Mouse (Mus musculus) lung, embryonic 16.5 days (tissue): ENCODE data around the gene Gpr55. TPM values are rescaled to one million over a fixed set of nuclear protein-coding genes. Genes with fewer than 3 reads are reported as not detected.

ENCODE experiments used
- ATAC-seq: fragments of 200-750 bp; cut with Nextera tagmentation; 2 replicates; pipeline ENCODE4 v1.8.0; 2017; ENCODE audit warnings: low read depth, mild to moderate bottlenecking, moderate library complexity
- H3K27ac ChIP-seq: fragments of 300-500 bp; sonication (generic); 2 replicates; pipeline ENCODE4 v1.5.1; 2014; ENCODE audit warnings: mild to moderate bottlenecking, control low read depth, low read length
- H3K27me3 ChIP-seq: fragments of 300-500 bp; sonication (generic); 2 replicates; pipeline ENCODE4 v1.6.1; 2014; ENCODE audit warnings: low read depth, low read length, mixed read lengths; ENCODE audit not compliant: control insufficient read depth, insufficient read depth
- H3K36me3 ChIP-seq: fragments of 300-500 bp; sonication (generic); 2 replicates; pipeline ENCODE4 v1.6.1; 2014; ENCODE audit warnings: low read length; ENCODE audit not compliant: control insufficient read depth, insufficient read depth
- H3K4me1 ChIP-seq: fragments of 300-500 bp; sonication (generic); replicated peaks from 2 replicates; pipeline ENCODE4 v1.6.1; 2014; ENCODE audit warnings: low read length, mixed read lengths; ENCODE audit not compliant: control insufficient read depth, insufficient read depth
- H3K4me2 ChIP-seq: fragments of 300-500 bp; sonication (generic); 2 replicates; pipeline ENCODE4 v1.6.1; 2014; ENCODE audit warnings: low read depth, low read length, control low read depth
- H3K4me3 ChIP-seq: fragments of 300-500 bp; sonication (generic); 2 replicates; pipeline ENCODE4 v1.5.1; 2014; ENCODE audit warnings: mild to moderate bottlenecking, low read length, control low read depth
- H3K9ac ChIP-seq: fragments of 300-500 bp; sonication (generic); 2 replicates; pipeline ENCODE4 v1.6.1; 2014; ENCODE audit warnings: low read length, control low read depth
- H3K9me3 ChIP-seq: fragments of 300-500 bp; sonication (generic); 2 replicates; pipeline ENCODE4 v1.6.1; 2016; ENCODE audit warnings: low read length; ENCODE audit not compliant: control insufficient read depth
- WGBS: fragments of 180-500 bp; shearing (Covaris S2); extraction: QIAGEN DNeasy Blood & Tissue Kit; methylation state at CpG from one replicate; pipeline ENCODE4 v1.1.7; 2014; 5-methylcytosine and 5-hydroxymethylcytosine counted together
- polyA plus RNA-seq: library from polyadenylated mRNA; unstranded; fragments of >200 nt; fragmentation: Nextera tagmentation; extraction: Ambion mirVana; gene quantifications from 2 replicates; pipeline ENCODE4 v1.2.1, GENCODE M21; 2015

Gene Gpr55
- polyA plus RNA-seq, 1 experiment from 2014 or later: not detected

- Histone ChIP-seq H3K27ac (peak overlapping the region; percentile 28), H3K9ac (no peak overlapping the region; the same call in 1 of the 2 replicates), H3K4me1 (peaks cover 16% of the 10 kb centered on the region), H3K27me3 (no peaks in the 10 kb centered on the region), H3K36me3 (peaks cover 32% of the 10 kb centered on the region), H3K4me2 (no peak overlapping the region), H3K9me3 (no peaks in the 10 kb centered on the region), H3K4me3 (no peak overlapping the region)
- 17% methylated on average over 13 of the region's 13 CpGs for WGBS
- peak; percentile 92 for ATAC-seq
These were observed 51.8 kb downstream of the Gpr55 start for GRCm38 (mm10) chr1:85908754-85909590.

- no peak overlapping the region for H3K4me2 ChIP-seq
- H3K27ac ChIP-seq: no peak overlapping the region
- peaks cover 34% of the 10 kb centered on the region for H3K36me3 ChIP-seq
- 61% methylated on average over 12 of the region's 12 CpGs for WGBS
- no peaks in the 10 kb centered on the region for H3K9me3 ChIP-seq
- H3K27me3 ChIP-seq: no peaks in the 10 kb centered on the region
- H3K4me3 ChIP-seq: no peak overlapping the region
- no peak overlapping the region for H3K9ac ChIP-seq
- peaks cover 21% of the 10 kb centered on the region for H3K4me1 ChIP-seq
- ATAC-seq: no peak
These were observed 53.9 kb downstream of the Gpr55 start for GRCm38 (mm10) chr1:85906892-85907291.

GRCm38 (mm10) chr1:85902108-85902561 is 58.7 kb downstream of the Gpr55 start:
- no peak overlapping the region for H3K27ac ChIP-seq
- H3K4me1 ChIP-seq: peaks cover 46% of the 10 kb centered on the region
- WGBS: 18% methylated on average over 7 of the region's 7 CpGs
- peak; percentile 71 for ATAC-seq
- no peaks in the 10 kb centered on the region for H3K27me3 ChIP-seq
- peaks cover 30% of the 10 kb centered on the region for H3K36me3 ChIP-seq
- H3K9ac ChIP-seq: no peak overlapping the region
- no peaks in the 10 kb centered on the region for H3K9me3 ChIP-seq
- H3K4me3 ChIP-seq: no peak overlapping the region
- H3K4me2 ChIP-seq: no peak overlapping the region

- Histone ChIP-seq H3K4me3 (no peak overlapping the region), H3K9me3 (no peaks in the 10 kb centered on the region), H3K36me3 (peaks cover 25% of the 10 kb centered on the region), H3K4me1 (peaks cover 51% of the 10 kb centered on the region), H3K27ac (no peak overlapping the region; the same call in 1 of the 2 replicates), H3K27me3 (no peaks in the 10 kb centered on the region), H3K4me2 (no peak overlapping the region), H3K9ac (no peak overlapping the region)
- 34% methylated on average over 3 of the region's 3 CpGs for WGBS
- peak; percentile 45 for ATAC-seq
These were observed 59.2 kb downstream of the Gpr55 start for GRCm38 (mm10) chr1:85901516-85902107.

GRCm38 (mm10) chr1:85900521-85901333 is 60.1 kb downstream of the Gpr55 start:
- H3K27me3 ChIP-seq: no peaks in the 10 kb centered on the region
- peaks cover 60% of the 10 kb centered on the region for H3K4me1 ChIP-seq
- H3K4me3 ChIP-seq: no peak overlapping the region
- no peak overlapping the region for H3K27ac ChIP-seq
- peaks cover 18% of the 10 kb centered on the region for H3K36me3 ChIP-seq
- no peaks in the 10 kb centered on the region for H3K9me3 ChIP-seq
- H3K9ac ChIP-seq: no peak overlapping the region
- no peak for ATAC-seq
- 54% methylated on average over 7 of the region's 7 CpGs for WGBS
- H3K4me2 ChIP-seq: no peak overlapping the region

- Histone ChIP-seq H3K9ac (no peak overlapping the region), H3K36me3 (peaks cover 5% of the 10 kb centered on the region; the same call in 1 of the 2 replicates), H3K9me3 (no peaks in the 10 kb centered on the region), H3K4me3 (no peak overlapping the region), H3K27me3 (no peaks in the 10 kb centered on the region), H3K4me2 (no peak overlapping the region), H3K4me1 (peaks cover 62% of the 10 kb centered on the region), H3K27ac (no peak overlapping the region)
- no peak for ATAC-seq
These were observed 61.4 kb downstream of the Gpr55 start for GRCm38 (mm10) chr1:85899388-85899761.

- H3K4me2 ChIP-seq: no peak overlapping the region
- H3K27ac ChIP-seq: peak overlapping the region; percentile 27; the same call in 1 of the 2 replicates
These were observed 61.9 kb downstream of the Gpr55 start for GRCm38 (mm10) chr1:85898761-85899387.

GRCm38 (mm10) chr1:85897901-85898760 is 62.7 kb downstream of the Gpr55 start:
- 0 out of 2 replicates have a peak overlapping the region, but pooled peaks have one; percentile 38 for H3K9ac ChIP-seq
- H3K9me3 ChIP-seq: no peaks in the 10 kb centered on the region
- 30% methylated on average over 8 of the region's 8 CpGs for WGBS
- H3K4me1 ChIP-seq: peaks cover 66% of the 10 kb centered on the region
- no peaks in the 10 kb centered on the region for H3K36me3 ChIP-seq
- ATAC-seq: 0 out of 2 replicates have a peak, but pooled peaks have one; percentile 6
- H3K27me3 ChIP-seq: no peaks in the 10 kb centered on the region
- no peak overlapping the region for H3K4me3 ChIP-seq
- H3K4me2 ChIP-seq: no peak overlapping the region
- H3K27ac ChIP-seq: peak overlapping the region; percentile 27; the same call in 1 of the 2 replicates

More at GRCm38 (mm10) chr1:85898761-85899387, 61.9 kb downstream of the Gpr55 start:
- no peaks in the 10 kb centered on the region for H3K9me3 ChIP-seq
- 0 out of 2 replicates have a peak overlapping the region, but pooled peaks have one; percentile 38 for H3K9ac ChIP-seq
- peaks cover 1% of the 10 kb centered on the region; the same call in 1 of the 2 replicates for H3K36me3 ChIP-seq
- WGBS: 53% methylated on average over 12 of the region's 12 CpGs
- H3K27me3 ChIP-seq: no peaks in the 10 kb centered on the region
- ATAC-seq: no peak
- H3K4me1 ChIP-seq: peaks cover 65% of the 10 kb centered on the region
- no peak overlapping the region for H3K4me3 ChIP-seq
